Mouse (Mus musculus): ENCODE results near the gene Cdk5rap2. TPM values are rescaled to one million over a fixed set of nuclear protein-coding genes. Genes with fewer than 3 reads are reported as not detected.

Cdk5rap2 gene
- total RNA-seq, 2 experiments from 2014 or later, result 5.4 TPM

- intact Hi-C loops (cut with DNase I), result loop anchor here (2.0 kb wide), 1 partner anchor 93 kb away; no protein-coding TSS in a partner anchor
- DNase-seq, result peak; percentile 51 to 70
These were observed 54.4 kb downstream of the Cdk5rap2 start for GRCm38 (mm10) chr4:70355659-70356350.

GRCm38 (mm10) chr4:70354448-70354847 lies 55.8 kb downstream of the Cdk5rap2 start:
- no peak for DNase-seq
- intact Hi-C loops (cut with DNase I), result no loop called here

- DNase-seq, result no peak
- intact Hi-C loops (cut with DNase I), result no loop called here
These were observed 56.6 kb downstream of the Cdk5rap2 start for GRCm38 (mm10) chr4:70353656-70354055.

GRCm38 (mm10) chr4:70335444-70336144 lies 74.6 kb downstream of the Cdk5rap2 start:
- intact Hi-C loops (cut with DNase I), result no loop called here
- DNase-seq, result peak in 1 of 2 experiments; percentile 10

- intact Hi-C loops (cut with DNase I), result no loop called here
- peak in 1 of 2 experiments; percentile 3 for DNase-seq
These were observed 75.2 kb downstream of the Cdk5rap2 start for GRCm38 (mm10) chr4:70334995-70335394.

GRCm38 (mm10) chr4:70332981-70333380 lies 77.3 kb downstream of the Cdk5rap2 start:
- DNase-seq, result no peak
- intact Hi-C loops (cut with DNase I), result no loop called here

GRCm38 (mm10) chr4:70332576-70332975 lies 77.7 kb downstream of the Cdk5rap2 start:
- intact Hi-C loops (cut with DNase I), result no loop called here
- DNase-seq, result no peak

- DNase-seq, result no peak
- intact Hi-C loops (cut with DNase I), result no loop called here
These were observed 79.1 kb downstream of the Cdk5rap2 start for GRCm38 (mm10) chr4:70331181-70331580.

- intact Hi-C loops (cut with DNase I), result no loop called here
- DNase-seq, result no peak
These were observed 82.2 kb downstream of the Cdk5rap2 start for GRCm38 (mm10) chr4:70328033-70328432.

GRCm38 (mm10) chr4:70327436-70327835 lies 82.8 kb downstream of the Cdk5rap2 start:
- intact Hi-C loops (cut with DNase I), result no loop called here
- no peak for DNase-seq

- intact Hi-C loops (cut with DNase I), result no loop called here
- no peak for DNase-seq
These were observed 88.7 kb downstream of the Cdk5rap2 start for GRCm38 (mm10) chr4:70321586-70321985.

- intact Hi-C loops (cut with DNase I), result no loop called here
- DNase-seq, result no peak
These were observed 98.1 kb downstream of the Cdk5rap2 start for GRCm38 (mm10) chr4:70312170-70312569.

GRCm38 (mm10) chr4:70311530-70311929 lies 98.7 kb downstream of the Cdk5rap2 start:
- DNase-seq, result peak in 1 of 2 experiments; percentile 23
- intact Hi-C loops (cut with DNase I), result no loop called here

- DNase-seq, result peak; percentile 72 to 83
- intact Hi-C loops (cut with DNase I), result loop anchor here (2.0 to 10.0 kb wide), 2 partner anchors 38 to 1112 kb away; no protein-coding TSS in a partner anchor
These were observed 103.0 kb downstream of the Cdk5rap2 start for GRCm38 (mm10) chr4:70307230-70307629.

- no peak for DNase-seq
- intact Hi-C loops (cut with DNase I), result loop anchor here (10.0 kb wide), 1 partner anchor 1109 kb away; no protein-coding TSS in a partner anchor
These were observed 106.4 kb downstream of the Cdk5rap2 start for GRCm38 (mm10) chr4:70303870-70304269.

GRCm38 (mm10) chr4:70301187-70301586 lies 109.1 kb downstream of the Cdk5rap2 start:
- DNase-seq, result no peak
- intact Hi-C loops (cut with DNase I), result loop anchor here (10.0 kb wide), 1 partner anchor 1106 kb away; no protein-coding TSS in a partner anchor

- intact Hi-C loops (cut with DNase I), result no loop called here
- no peak for DNase-seq
These were observed 120.9 kb downstream of the Cdk5rap2 start for GRCm38 (mm10) chr4:70289361-70289760.

- no peak for DNase-seq
- intact Hi-C loops (cut with DNase I), result no loop called here
These were observed 127.1 kb downstream of the Cdk5rap2 start for GRCm38 (mm10) chr4:70283163-70283562.

- intact Hi-C loops (cut with DNase I), result no loop called here
- no peak for DNase-seq
These were observed 131.4 kb downstream of the Cdk5rap2 start for GRCm38 (mm10) chr4:70278882-70279281.

- no peak for DNase-seq
- intact Hi-C loops (cut with DNase I), result no loop called here
These were observed 132.2 kb downstream of the Cdk5rap2 start for GRCm38 (mm10) chr4:70278057-70278456.

- intact Hi-C loops (cut with DNase I), result no loop called here
- DNase-seq, result no peak
These were observed 137.3 kb downstream of the Cdk5rap2 start for GRCm38 (mm10) chr4:70272943-70273342.

GRCm38 (mm10) chr4:70272527-70272926 lies 137.7 kb downstream of the Cdk5rap2 start:
- DNase-seq, result no peak
- intact Hi-C loops (cut with DNase I), result no loop called here
